Mouse (Mus musculus) limb, embryonic 15.5 days (tissue): Measurements from ENCODE around the gene Efhd2. TPM values are rescaled to one million over a fixed set of nuclear protein-coding genes. Genes with fewer than 3 reads are reported as not detected.

Source experiments
- ATAC-seq: fragments of 200-750 bp; cut with Nextera tagmentation; 2 replicates; pipeline ENCODE4 v1.8.0; 2017; ENCODE audit warnings: low read depth, moderate TSS enrichment; ENCODE audit not compliant: insufficient number of reproducible peaks, low FRiP score, low TSS enrichment
- H3K27ac ChIP-seq: fragments of 300-500 bp; sonication (generic); 2 replicates; pipeline ENCODE4 v1.5.1; 2015; ENCODE audit warnings: moderate library complexity, mild to moderate bottlenecking, inconsistent platforms
- H3K27me3 ChIP-seq: fragments of 300-500 bp; sonication (generic); 2 replicates; pipeline ENCODE4 v1.6.1; 2015; ENCODE audit warnings: inconsistent platforms
- H3K36me3 ChIP-seq: fragments of 300-500 bp; sonication (generic); 2 replicates; pipeline ENCODE4 v1.6.1; 2015; ENCODE audit warnings: inconsistent platforms
- H3K4me1 ChIP-seq: fragments of 300-500 bp; sonication (generic); 2 replicates; pipeline ENCODE4 v1.6.1; 2015; ENCODE audit warnings: inconsistent platforms
- H3K4me2 ChIP-seq: fragments of 300-500 bp; sonication (generic); 2 replicates; pipeline ENCODE4 v1.6.1; 2015; ENCODE audit warnings: mild to moderate bottlenecking, inconsistent platforms
- H3K4me3 ChIP-seq: fragments of 300-500 bp; sonication (generic); 2 replicates; pipeline ENCODE4 v1.5.1; 2015; ENCODE audit warnings: mild to moderate bottlenecking, inconsistent platforms
- H3K9ac ChIP-seq: fragments of 300-500 bp; sonication (generic); 2 replicates; pipeline ENCODE4 v1.6.1; 2015; ENCODE audit warnings: inconsistent platforms
- H3K9me3 ChIP-seq: fragments of 300-500 bp; sonication (generic); 2 replicates; pipeline ENCODE4 v1.6.1; 2016; ENCODE audit warnings: inconsistent platforms
- WGBS: fragments of 180-500 bp; shearing (Covaris S2); methylation state at CpG from one replicate; pipeline ENCODE4 v1.1.7; 2015; 5-methylcytosine and 5-hydroxymethylcytosine counted together
- polyA plus RNA-seq: library from polyadenylated mRNA; unstranded; fragments of >200 nt; fragmentation: Nextera tagmentation; extraction: Ambion mirVana; gene quantifications from 2 replicates; pipeline ENCODE4 v1.2.1, GENCODE M21; 2015

Efhd2 gene
- polyA plus RNA-seq, 1 experiment from 2014 or later = 76.0 TPM

DNA sequence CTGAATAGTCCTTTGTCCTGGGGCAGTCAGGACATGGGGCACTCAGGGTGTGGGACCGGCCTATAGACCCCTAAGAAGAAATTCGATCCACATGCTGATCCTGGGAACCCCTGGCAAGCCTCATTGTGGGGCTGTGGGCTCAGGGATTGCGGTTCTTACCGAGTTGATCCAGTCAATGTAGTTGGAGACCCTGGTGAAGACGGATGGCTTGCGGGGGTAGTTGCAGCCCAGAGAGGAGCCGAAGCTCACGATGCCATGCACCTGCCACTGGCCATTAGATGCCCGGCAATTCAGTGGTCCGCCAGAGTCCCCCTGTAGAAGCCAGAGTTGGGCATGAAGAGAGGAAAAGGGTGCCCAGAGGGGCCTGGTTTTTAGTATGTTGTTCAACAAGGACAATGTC lies 57.0 kb downstream of the Efhd2 start:
- 75% methylated on average over 10 of the region's 10 CpGs for WGBS
- no peaks in the 10 kb centered on the region for H3K27me3 ChIP-seq
- no peak overlapping the region for H3K27ac ChIP-seq
- no peaks in the 10 kb centered on the region for H3K9me3 ChIP-seq
- H3K4me3 ChIP-seq = no peak overlapping the region
- ATAC-seq = no peak
- H3K36me3 ChIP-seq = peaks cover 29% of the 10 kb centered on the region
- no peak overlapping the region for H3K4me2 ChIP-seq
- H3K9ac ChIP-seq = no peak overlapping the region
- 0 out of 2 replicates have a peak, but pooled peaks cover 6% of the 10 kb centered on the region for H3K4me1 ChIP-seq

- Histone ChIP-seq H3K4me1 (0 out of 2 replicates have a peak, but pooled peaks cover 6% of the 10 kb centered on the region), H3K9ac (no peak overlapping the region), H3K4me3 (no peak overlapping the region), H3K27ac (no peak overlapping the region), H3K4me2 (no peak overlapping the region), H3K36me3 (peaks cover 36% of the 10 kb centered on the region), H3K9me3 (no peaks in the 10 kb centered on the region), H3K27me3 (no peaks in the 10 kb centered on the region)
- WGBS = 72% methylated on average over 14 of the region's 14 CpGs
- no peak for ATAC-seq
These were observed 57.7 kb downstream of the Efhd2 start for GRCm38 (mm10) chr4:141816776-141817655.

- ATAC-seq = no peak
- no peaks in the 10 kb centered on the region for H3K9me3 ChIP-seq
- no peak overlapping the region for H3K4me2 ChIP-seq
- H3K9ac ChIP-seq = no peak overlapping the region
- no peak overlapping the region for H3K4me3 ChIP-seq
- no peak overlapping the region for H3K27ac ChIP-seq
- H3K4me1 ChIP-seq = 0 out of 2 replicates have a peak, but pooled peaks cover 6% of the 10 kb centered on the region
- H3K36me3 ChIP-seq = peaks cover 43% of the 10 kb centered on the region
- WGBS = 85% methylated on average over 7 of the region's 7 CpGs
- H3K27me3 ChIP-seq = no peaks in the 10 kb centered on the region
These were observed 58.5 kb downstream of the Efhd2 start for GRCm38 (mm10) chr4:141816267-141816666.

DNA sequence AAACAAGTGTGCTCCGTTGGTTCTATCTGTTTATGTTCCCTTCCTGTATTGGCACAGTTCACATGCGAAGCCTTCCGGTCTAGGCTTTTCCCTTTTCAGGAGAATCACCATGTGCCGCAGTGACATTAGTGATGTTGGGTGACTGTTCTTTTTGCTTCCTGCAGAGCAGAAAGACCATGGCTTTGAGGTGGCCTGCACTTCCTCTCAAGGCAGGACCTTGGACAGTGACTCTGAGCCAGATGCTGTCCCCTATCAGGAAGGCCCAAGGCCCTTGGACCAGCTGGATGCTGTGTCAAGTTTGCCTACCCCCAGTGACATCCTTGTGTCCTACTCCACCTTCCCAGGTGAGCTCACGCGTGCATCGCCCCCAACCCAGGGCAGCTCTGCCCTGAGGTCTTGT lies 63.3 kb downstream of the Efhd2 start:
- H3K4me1 ChIP-seq = no peaks in the 10 kb centered on the region
- no peaks in the 10 kb centered on the region for H3K27me3 ChIP-seq
- H3K4me2 ChIP-seq = no peak overlapping the region
- H3K9ac ChIP-seq = no peak overlapping the region
- WGBS = 94% methylated on average over 7 of the region's 7 CpGs
- no peak overlapping the region for H3K4me3 ChIP-seq
- ATAC-seq = no peak
- H3K36me3 ChIP-seq = peaks cover 92% of the 10 kb centered on the region
- H3K9me3 ChIP-seq = no peaks in the 10 kb centered on the region
- no peak overlapping the region for H3K27ac ChIP-seq

DNA sequence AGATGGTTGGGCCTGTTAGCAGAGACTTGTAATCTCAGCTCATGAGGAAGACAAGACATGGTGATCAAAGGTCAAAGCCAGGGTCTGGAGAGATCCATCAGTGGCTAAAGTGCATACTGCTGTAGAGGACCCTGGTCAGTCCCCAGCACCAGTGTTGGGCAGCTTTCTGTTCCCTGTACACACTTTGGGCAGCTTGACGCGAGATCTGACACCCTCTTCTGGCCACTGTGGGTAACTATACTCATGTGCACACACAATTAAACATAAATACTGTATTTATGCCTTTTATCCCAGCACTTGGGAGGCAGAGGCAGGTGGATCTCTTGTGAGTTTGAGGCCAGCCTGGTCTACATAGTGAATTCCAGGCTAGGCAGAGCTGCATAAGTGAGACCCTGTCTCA lies 63.7 kb downstream of the Efhd2 start:
- no peak overlapping the region for H3K9ac ChIP-seq
- WGBS = 96% methylated on average over 2 of the region's 2 CpGs
- H3K27me3 ChIP-seq = no peaks in the 10 kb centered on the region
- peaks cover 94% of the 10 kb centered on the region for H3K36me3 ChIP-seq
- no peaks in the 10 kb centered on the region for H3K4me1 ChIP-seq
- no peaks in the 10 kb centered on the region for H3K9me3 ChIP-seq
- H3K27ac ChIP-seq = no peak overlapping the region
- no peak for ATAC-seq
- no peak overlapping the region for H3K4me3 ChIP-seq
- no peak overlapping the region for H3K4me2 ChIP-seq

DNA sequence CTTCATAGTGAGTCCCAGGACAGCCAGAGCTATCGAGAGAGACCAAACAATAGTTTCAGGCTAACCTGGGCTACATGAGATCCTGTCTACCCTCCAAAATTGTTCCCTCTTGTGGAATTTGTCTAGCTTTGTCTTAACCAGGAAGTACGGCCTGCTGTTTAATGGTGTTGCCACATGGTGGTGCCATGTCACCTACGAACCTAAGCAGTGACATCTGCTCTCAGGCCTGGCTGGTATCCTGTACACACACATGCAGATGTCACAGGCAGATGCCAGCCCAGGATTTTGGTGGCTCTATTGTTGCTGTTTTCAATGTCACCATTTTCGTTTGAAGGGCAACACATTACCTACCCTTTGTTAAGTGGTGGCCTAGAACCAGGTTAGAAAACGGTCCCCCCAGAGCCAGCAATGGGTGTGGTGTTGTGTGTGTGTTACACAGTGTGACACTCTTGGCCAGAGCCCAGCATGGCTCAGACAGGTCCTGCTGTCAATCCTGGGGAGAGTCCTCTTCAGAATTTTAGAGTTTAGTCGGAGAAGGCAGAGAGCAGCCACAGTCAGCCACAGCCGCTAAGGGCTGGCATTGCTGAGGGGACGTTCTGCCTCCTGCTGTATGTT lies 64.8 kb downstream of the Efhd2 start:
- H3K9ac ChIP-seq = no peak overlapping the region
- H3K36me3 ChIP-seq = peaks cover 98% of the 10 kb centered on the region
- H3K27ac ChIP-seq = no peak overlapping the region
- H3K9me3 ChIP-seq = no peaks in the 10 kb centered on the region
- H3K27me3 ChIP-seq = no peaks in the 10 kb centered on the region
- WGBS = 79% methylated on average over 8 of the region's 8 CpGs
- H3K4me3 ChIP-seq = no peak overlapping the region
- H3K4me1 ChIP-seq = no peaks in the 10 kb centered on the region
- H3K4me2 ChIP-seq = no peak overlapping the region
- ATAC-seq = no peak

Other genes with a start within 250 kb of the Efhd2 start
- gene Plekhm2, start 210.0 kb downstream of the Efhd2 start, polyA plus RNA-seq = 5.8 and 6.5 TPM in 2 replicates
- gene Rsc1a1, start 189.3 kb downstream of the Efhd2 start, polyA plus RNA-seq = 0.45 TPM in 1 of 2 replicates, not detected in the other
- gene Ddi2, start 151.5 kb downstream of the Efhd2 start, polyA plus RNA-seq = 21.4 and 22.5 TPM in 2 replicates
- 0.41 TPM in 1 of 2 replicates, not detected in the other for gene Agmat, start 128.2 kb downstream of the Efhd2 start, polyA plus RNA-seq
- 3.6 TPM in 2 replicates for gene Dnajc16, start 84.0 kb downstream of the Efhd2 start, polyA plus RNA-seq
- gene Casp9, start 81.3 kb downstream of the Efhd2 start, polyA plus RNA-seq = 13.3 and 14.7 TPM in 2 replicates
- gene Cela2a, start 48.8 kb downstream of the Efhd2 start, polyA plus RNA-seq = 0.20 TPM in 1 of 2 replicates, not detected in the other
- not detected in 2 replicates for gene Ctrc, start 28.6 kb downstream of the Efhd2 start, polyA plus RNA-seq
- gene Fhad1, start 140.2 kb upstream of the Efhd2 start, polyA plus RNA-seq = 3.9 and 5.5 TPM in 2 replicates
- gene Tmem51, start 209.4 kb upstream of the Efhd2 start, polyA plus RNA-seq = 26.1 and 26.8 TPM in 2 replicates